Mouse (Mus musculus) G1E (cell line): Measurements from ENCODE around the gene Cbx7. TPM values are rescaled to one million over a fixed set of nuclear protein-coding genes. Genes with fewer than 3 reads are reported as not detected.

Experiments used
- ATAC-seq: 2 replicates; pipeline ENCODE4 v1.8.0; 2016; ENCODE audit warnings: mild to moderate bottlenecking; ENCODE audit not compliant: insufficient number of reproducible peaks, poor library complexity, low FRiP score, severe bottlenecking; ENCODE audit errors: extremely low read depth
- DNase-seq: peaks from one replicate; pipeline ENCODE4 v3.0.0; 2012; ENCODE audit warnings: low spot score
- H3K27me3 ChIP-seq: 2 replicates; pipeline ENCODE4 v1.6.1; 2012; ENCODE audit warnings: mild to moderate bottlenecking, low read length, inconsistent platforms; ENCODE audit not compliant: insufficient read depth
- H3K36me3 ChIP-seq: replicated peaks from 2 replicates; pipeline ENCODE3; 2012; ENCODE audit warnings: mild to moderate bottlenecking, inconsistent platforms
- H3K4me1 ChIP-seq: 2 replicates; pipeline ENCODE4 v1.6.1; 2012; ENCODE audit warnings: low read depth, low read length, inconsistent platforms, mixed read lengths; ENCODE audit not compliant: insufficient read depth
- H3K4me3 ChIP-seq: 2 replicates; pipeline ENCODE4 v1.5.1; 2012; ENCODE audit warnings: low read depth, mild to moderate bottlenecking, inconsistent platforms, low read length, moderate library complexity, mixed read lengths
- H3K9me3 ChIP-seq: replicated peaks from 2 replicates; pipeline ENCODE4 v1.6.1; 2012; ENCODE audit warnings: inconsistent platforms
- CTCF ChIP-seq: IDR thresholded peaks from 2 replicates; pipeline ENCODE4 v1.5.1; 2012; ENCODE audit warnings: low read depth, low read length, inconsistent platforms, mixed read lengths
- GATA1 ChIP-seq: IDR thresholded peaks from 2 replicates; pipeline ENCODE4 v1.6.1; 2012; ENCODE audit warnings: borderline replicate concordance, low read length, inconsistent platforms, mixed read lengths
- GATA2 ChIP-seq: IDR thresholded peaks from 2 replicates; pipeline ENCODE4 v1.6.1; 2012; ENCODE audit warnings: low read depth, low read length, inconsistent platforms, borderline replicate concordance
- POLR2AphosphoS5 ChIP-seq: IDR thresholded peaks from 2 replicates; pipeline ENCODE4 v1.6.1; 2012; ENCODE audit warnings: low read depth, low read length, inconsistent platforms; ENCODE audit not compliant: insufficient replicate concordance
- TAL1 ChIP-seq: conservative IDR thresholded peaks from 2 replicates; pipeline ENCODE4 v1.6.1; 2012; ENCODE audit warnings: low read depth, low read length, inconsistent platforms, mixed read lengths
- polyA plus RNA-seq: library from polyadenylated mRNA; stranded (reverse); fragments of >175 nt; gene quantifications from 2 replicates; pipeline ENCODE4 v1.2.3, GENCODE M21; 2012
- total RNA-seq, 2 experiments: library from RNA; stranded (forward) in 1 of 2; stranded (reverse) in 1 of 2; fragments of 200-1000 nt in 1 of 2; fragments of >200 nt in 1 of 2; fragmentation: Nextera tagmentation in 1 of 2; gene quantifications; 2 replicates each; pipeline ENCODE4 v1.2.3; 2014 to 2017

Cbx7 gene
- total and polyA plus RNA-seq, 3 experiments = 2.7 to 9.5 (median 8.4) TPM

GRCm38 (mm10) chr15:80014321-80015210 lies 43.6 kb upstream of the Cbx7 start, which contains the start of gene Pdgfb:
Gene Pdgfb (minus strand): TSS chr15:80014977.
- TF ChIP-seq GATA1 (no peak), POLR2AphosphoS5 (no peak), CTCF (no peak), GATA2 (no peak), TAL1 (no peak)
- Histone ChIP-seq H3K4me1 (peaks cover 8% of the 10 kb centered on the region; the same call in 1 of the 2 replicates), H3K36me3 (no peaks in the 10 kb centered on the region), H3K4me3 (no peak within 1 kb of the TSS), H3K9me3 (peaks cover 12% of the 10 kb centered on the region), H3K27me3 (peaks cover 34% of the 10 kb centered on the region)
- ATAC-seq = no peak
- no peak for DNase-seq

GRCm38 (mm10) chr15:80014031-80014320 lies 43.1 kb upstream of the Cbx7 start:
- DNase-seq = no peak
- Histone ChIP-seq H3K4me1 (peaks cover 8% of the 10 kb centered on the region; the same call in 1 of the 2 replicates), H3K36me3 (no peaks in the 10 kb centered on the region), H3K4me3 (no peak overlapping the region), H3K9me3 (peaks cover 12% of the 10 kb centered on the region), H3K27me3 (peaks cover 34% of the 10 kb centered on the region)
- no peak for ATAC-seq
- TF ChIP-seq TAL1 (no peak), POLR2AphosphoS5 (no peak), CTCF (no peak), GATA2 (no peak), GATA1 (no peak)

- Histone ChIP-seq H3K4me1 (peaks cover 8% of the 10 kb centered on the region; the same call in 1 of the 2 replicates), H3K36me3 (no peaks in the 10 kb centered on the region), H3K4me3 (no peak overlapping the region), H3K27me3 (peaks cover 34% of the 10 kb centered on the region), H3K9me3 (peaks cover 12% of the 10 kb centered on the region)
- ATAC-seq (no peak), DNase-seq (no peak)
- no peak for TF ChIP-seq CTCF
- no peak for TF ChIP-seq POLR2AphosphoS5
- no peak for TF ChIP-seq GATA1
- no peak for TF ChIP-seq GATA2
- no peak for TF ChIP-seq TAL1
These were observed 42.5 kb upstream of the Cbx7 start for GRCm38 (mm10) chr15:80013256-80014030.

GRCm38 (mm10) chr15:80012527-80013201 lies 41.7 kb upstream of the Cbx7 start:
- Histone ChIP-seq H3K4me3 (no peak overlapping the region), H3K27me3 (peaks cover 34% of the 10 kb centered on the region), H3K36me3 (no peaks in the 10 kb centered on the region), H3K9me3 (peaks cover 12% of the 10 kb centered on the region), H3K4me1 (peaks cover 8% of the 10 kb centered on the region; the same call in 1 of the 2 replicates)
- no peak for ATAC-seq
- DNase-seq = no peak
- TF ChIP-seq GATA2 (no peak), POLR2AphosphoS5 (no peak), GATA1 (no peak), TAL1 (no peak), CTCF (no peak)

GRCm38 (mm10) chr15:80011778-80012526 lies 41.0 kb upstream of the Cbx7 start:
- H3K4me1 ChIP-seq = peaks cover 8% of the 10 kb centered on the region; the same call in 1 of the 2 replicates
- DNase-seq (no peak), ATAC-seq (no peak)
- H3K27me3 ChIP-seq = peaks cover 34% of the 10 kb centered on the region
- no peaks in the 10 kb centered on the region for H3K36me3 ChIP-seq
- peaks cover 12% of the 10 kb centered on the region for H3K9me3 ChIP-seq
- no peak overlapping the region for H3K4me3 ChIP-seq
- TF ChIP-seq GATA1 (no peak), GATA2 (no peak), CTCF (no peak), POLR2AphosphoS5 (no peak), TAL1 (no peak)
